Mouse (Mus musculus): ENCODE measurements at regions not wholly inside any gene's neighbourhood (a gene's known extent, or its start where the extent isn't known, plus 50 kb on each side); places are given as distances from the start of the nearest gene placed in this dataset.

DNA sequence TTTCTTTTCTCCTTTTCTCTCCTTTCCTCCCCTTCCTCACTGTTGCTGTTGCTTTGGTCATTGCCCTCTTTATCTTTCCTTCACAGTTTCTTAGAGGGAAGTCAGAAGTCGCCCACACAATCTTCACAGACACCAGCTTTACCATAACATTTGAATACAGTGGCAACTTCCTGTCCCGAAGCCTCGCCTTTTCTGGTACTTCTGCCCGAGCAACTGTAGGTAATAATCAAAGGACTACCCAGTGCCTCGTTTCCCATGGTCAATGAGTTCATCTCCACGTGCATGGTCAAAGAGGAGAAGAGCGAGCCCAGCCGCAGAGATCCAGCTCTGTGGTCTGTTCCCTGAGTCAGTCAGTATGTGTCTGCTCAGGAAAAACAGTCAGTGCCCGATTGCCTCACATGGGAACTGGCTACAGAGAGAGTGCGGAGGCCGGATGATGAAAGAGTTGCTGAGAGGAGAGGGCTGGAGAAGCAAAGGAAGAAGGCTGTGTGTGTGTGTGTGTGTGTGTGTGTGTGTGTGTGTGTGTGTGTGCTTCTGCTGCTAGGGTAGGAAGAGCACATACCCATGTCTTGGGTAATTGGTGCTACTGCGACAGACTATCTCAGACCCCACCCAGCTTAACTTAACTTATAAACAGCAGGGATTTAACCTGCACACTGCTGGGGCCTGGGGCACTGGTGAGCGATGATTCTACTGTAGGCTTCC is 73.0 kb upstream of the Klf13 start:
- WGBS, result 4% methylated on average over 13 of the region's 13 CpGs
- Histone ChIP-seq H3K4me3 (ENCODE audit: control insufficient read depth, insufficient read depth, low read length) (peak overlapping the region; percentile 38), H3K36me3 (ENCODE audit: control insufficient read depth, insufficient read depth, low read length) (no peaks in the 10 kb centered on the region), H3K27me3 (ENCODE audit: control insufficient read depth, insufficient read depth, low read length) (no peaks in the 10 kb centered on the region), H3K4me1 (replicated peaks; ENCODE audit: control insufficient read depth, insufficient read depth, low read length) (peaks cover 47% of the 10 kb centered on the region), H3K27ac (ENCODE audit: control insufficient read depth, insufficient read depth, low read length) (peak overlapping the region; percentile 97)
- no peak for TF ChIP-seq POLR2A (IDR thresholded peaks at IDR 0.05; ENCODE audit: control insufficient read depth, extremely low read depth, insufficient read depth, low read length, poor library complexity)
- no peak for TF ChIP-seq CTCF (IDR thresholded peaks at IDR 0.05; ENCODE audit: borderline replicate concordance, control insufficient read depth, extremely low read depth, insufficient read depth, low read length, poor library complexity)
- DNase-seq, result peak; percentile 65

DNA sequence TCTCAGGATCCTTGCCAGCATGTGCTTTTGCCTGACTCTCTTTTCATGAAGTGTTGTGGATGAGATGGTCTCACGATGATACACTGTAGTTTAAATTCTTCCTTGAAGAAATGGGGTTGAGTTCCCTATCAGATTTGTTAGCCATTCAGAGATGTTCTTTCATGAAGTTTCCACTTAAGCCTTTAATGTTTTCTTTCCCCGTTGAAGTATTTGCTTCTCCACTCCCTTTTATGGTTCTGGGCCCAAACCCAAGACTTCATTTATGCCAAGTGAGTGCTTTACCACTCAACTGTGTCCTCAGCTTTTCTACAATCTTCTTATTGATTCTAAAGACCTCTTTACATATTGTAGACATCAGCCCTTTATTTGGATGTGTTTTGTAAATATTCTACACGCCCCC is 71.9 kb upstream of the Klf13 start:
- no peak overlapping the region for H3K27ac ChIP-seq (ENCODE audit: control insufficient read depth, insufficient read depth, low read length)
- TF ChIP-seq POLR2A (IDR thresholded peaks at IDR 0.05; ENCODE audit: control insufficient read depth, extremely low read depth, insufficient read depth, low read length, poor library complexity), result no peak
- TF ChIP-seq CTCF (IDR thresholded peaks at IDR 0.05; ENCODE audit: borderline replicate concordance, control insufficient read depth, extremely low read depth, insufficient read depth, low read length, poor library complexity), result no peak
- DNase-seq, result no peak
- no peaks in the 10 kb centered on the region for H3K36me3 ChIP-seq (ENCODE audit: control insufficient read depth, insufficient read depth, low read length)
- WGBS, result 81% methylated on average over 3 of the region's 3 CpGs
- no peaks in the 10 kb centered on the region for H3K27me3 ChIP-seq (ENCODE audit: control insufficient read depth, insufficient read depth, low read length)
- no peak overlapping the region for H3K4me3 ChIP-seq (ENCODE audit: control insufficient read depth, insufficient read depth, low read length)
- H3K4me1 ChIP-seq (replicated peaks; ENCODE audit: control insufficient read depth, insufficient read depth, low read length), result peaks cover 55% of the 10 kb centered on the region

DNA sequence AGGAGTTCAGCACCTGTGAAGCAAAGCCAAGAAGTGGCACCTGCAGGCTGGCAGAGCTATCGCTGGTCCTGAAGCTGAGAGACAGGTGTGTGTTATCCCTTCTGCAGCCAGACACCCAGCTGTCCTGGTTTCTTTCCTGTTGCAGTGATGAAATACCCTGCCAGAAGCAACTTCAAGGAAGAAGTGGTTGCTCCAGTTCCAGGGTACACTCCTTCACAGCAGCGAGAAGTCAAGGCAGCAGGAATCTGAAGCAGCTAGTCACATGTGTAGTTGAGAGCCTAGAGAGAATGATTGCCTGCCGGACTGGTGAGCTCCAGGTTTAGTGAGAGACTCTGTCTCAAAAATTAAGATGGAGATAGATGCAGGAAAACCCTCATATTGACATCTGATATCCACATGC is 69.1 kb upstream of the Klf13 start:
- TF ChIP-seq CTCF (IDR thresholded peaks at IDR 0.05; ENCODE audit: borderline replicate concordance, control insufficient read depth, extremely low read depth, insufficient read depth, low read length, poor library complexity) (no peak), POLR2A (IDR thresholded peaks at IDR 0.05; ENCODE audit: control insufficient read depth, extremely low read depth, insufficient read depth, low read length, poor library complexity) (no peak)
- H3K4me3 ChIP-seq (ENCODE audit: control insufficient read depth, insufficient read depth, low read length), result no peak overlapping the region
- no peaks in the 10 kb centered on the region for H3K36me3 ChIP-seq (ENCODE audit: control insufficient read depth, insufficient read depth, low read length)
- H3K27ac ChIP-seq (ENCODE audit: control insufficient read depth, insufficient read depth, low read length), result no peak overlapping the region
- 38% methylated on average over 3 of the region's 3 CpGs for WGBS
- peaks cover 42% of the 10 kb centered on the region for H3K4me1 ChIP-seq (replicated peaks; ENCODE audit: control insufficient read depth, insufficient read depth, low read length)
- peak; percentile 30 for DNase-seq
- no peaks in the 10 kb centered on the region for H3K27me3 ChIP-seq (ENCODE audit: control insufficient read depth, insufficient read depth, low read length)

DNA sequence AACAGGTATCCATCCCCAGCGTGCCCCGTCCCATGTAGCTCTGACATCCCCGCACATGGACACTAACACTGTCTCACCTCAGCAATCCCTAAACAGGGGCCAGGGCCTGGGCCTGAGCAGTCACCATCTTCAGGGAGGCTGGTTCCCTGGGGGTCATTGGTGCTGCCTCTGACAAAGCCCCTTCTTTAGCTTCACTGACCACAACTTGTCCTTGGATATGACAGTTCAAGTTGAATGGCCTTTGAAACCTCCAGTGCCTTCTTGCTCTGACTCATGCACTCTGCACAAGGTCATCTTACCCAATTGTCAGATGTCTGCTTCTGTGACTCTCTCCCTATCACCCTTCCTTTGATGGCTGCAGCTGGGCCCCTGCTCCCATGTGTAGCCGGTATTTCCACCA is 68.2 kb upstream of the Klf13 start:
- H3K27ac ChIP-seq (ENCODE audit: control insufficient read depth, insufficient read depth, low read length), result no peak overlapping the region
- TF ChIP-seq POLR2A (IDR thresholded peaks at IDR 0.05; ENCODE audit: control insufficient read depth, extremely low read depth, insufficient read depth, low read length, poor library complexity) (no peak), CTCF (IDR thresholded peaks at IDR 0.05; ENCODE audit: borderline replicate concordance, control insufficient read depth, extremely low read depth, insufficient read depth, low read length, poor library complexity) (no peak)
- H3K27me3 ChIP-seq (ENCODE audit: control insufficient read depth, insufficient read depth, low read length), result no peaks in the 10 kb centered on the region

DNA sequence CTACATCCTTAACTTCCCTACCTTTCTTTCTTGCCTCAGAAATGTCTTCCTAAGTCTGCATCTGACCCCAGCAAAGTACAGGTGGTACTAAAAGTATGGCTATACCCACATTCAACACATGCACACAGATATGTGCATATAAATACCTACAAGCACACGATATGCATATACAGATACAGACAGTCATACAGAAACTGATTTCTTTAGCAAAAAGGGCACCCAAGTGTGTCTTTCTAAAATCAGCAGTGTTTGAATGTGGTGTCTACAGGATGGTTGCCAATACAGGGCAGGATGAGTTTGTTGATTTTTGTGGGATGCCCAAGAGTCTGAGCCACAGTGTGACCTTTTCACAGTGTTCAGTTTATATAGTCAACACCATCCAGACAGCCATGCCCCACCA is 67.0 kb upstream of the Klf13 start:
- Histone ChIP-seq H3K36me3 (ENCODE audit: control insufficient read depth, insufficient read depth, low read length) (no peaks in the 10 kb centered on the region), H3K4me3 (ENCODE audit: control insufficient read depth, insufficient read depth, low read length) (no peak overlapping the region), H3K27ac (ENCODE audit: control insufficient read depth, insufficient read depth, low read length) (no peak overlapping the region), H3K4me1 (replicated peaks; ENCODE audit: control insufficient read depth, insufficient read depth, low read length) (peaks cover 45% of the 10 kb centered on the region), H3K27me3 (ENCODE audit: control insufficient read depth, insufficient read depth, low read length) (no peaks in the 10 kb centered on the region)
- 89% methylated on average over 1 of the region's 1 CpGs for WGBS
- TF ChIP-seq POLR2A (IDR thresholded peaks at IDR 0.05; ENCODE audit: control insufficient read depth, extremely low read depth, insufficient read depth, low read length, poor library complexity) (no peak), CTCF (IDR thresholded peaks at IDR 0.05; ENCODE audit: borderline replicate concordance, control insufficient read depth, extremely low read depth, insufficient read depth, low read length, poor library complexity) (no peak)
- DNase-seq, result no peak

More for the DNA sequence above, 68.2 kb upstream of the Klf13 start:
- Histone ChIP-seq H3K36me3 (ENCODE audit: control insufficient read depth, insufficient read depth, low read length) (no peaks in the 10 kb centered on the region), H3K4me3 (ENCODE audit: control insufficient read depth, insufficient read depth, low read length) (no peak overlapping the region), H3K4me1 (replicated peaks; ENCODE audit: control insufficient read depth, insufficient read depth, low read length) (peaks cover 44% of the 10 kb centered on the region)
- no peak for DNase-seq
- WGBS, result 92% methylated on average over 4 of the region's 4 CpGs

DNA sequence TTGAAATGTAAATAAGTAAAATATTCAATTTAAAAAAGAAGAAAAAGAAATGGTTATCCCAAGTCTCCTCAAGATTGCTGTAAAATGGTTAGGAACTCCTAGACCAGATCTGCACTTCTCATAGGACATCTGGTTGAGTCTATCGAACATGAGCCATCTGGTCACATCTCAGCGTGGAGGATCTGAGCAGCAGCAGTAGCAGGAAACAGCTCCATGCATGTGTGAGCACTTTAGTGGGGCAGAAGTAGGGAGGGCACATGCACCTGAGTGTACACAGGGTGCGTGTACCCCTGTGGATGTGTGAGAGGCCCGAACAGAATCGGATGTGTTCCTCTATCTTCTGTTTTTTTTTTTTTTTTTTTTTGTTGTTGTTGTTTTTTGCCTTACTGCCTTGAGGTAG is 65.2 kb upstream of the Klf13 start:
- no peak for TF ChIP-seq POLR2A (IDR thresholded peaks at IDR 0.05; ENCODE audit: control insufficient read depth, extremely low read depth, insufficient read depth, low read length, poor library complexity)
- no peak for TF ChIP-seq CTCF (IDR thresholded peaks at IDR 0.05; ENCODE audit: borderline replicate concordance, control insufficient read depth, extremely low read depth, insufficient read depth, low read length, poor library complexity)
- 15% methylated on average over 5 of the region's 5 CpGs for WGBS

More for the DNA sequence above, 65.2 kb upstream of the Klf13 start:
- Histone ChIP-seq H3K4me3 (ENCODE audit: control insufficient read depth, insufficient read depth, low read length) (no peak overlapping the region), H3K27ac (ENCODE audit: control insufficient read depth, insufficient read depth, low read length) (peak overlapping the region; percentile 61), H3K27me3 (ENCODE audit: control insufficient read depth, insufficient read depth, low read length) (no peaks in the 10 kb centered on the region), H3K4me1 (replicated peaks; ENCODE audit: control insufficient read depth, insufficient read depth, low read length) (peaks cover 64% of the 10 kb centered on the region), H3K36me3 (ENCODE audit: control insufficient read depth, insufficient read depth, low read length) (no peaks in the 10 kb centered on the region)
- DNase-seq, result peak; percentile 52
